Mouse (Mus musculus) layer of hippocampus, adult 9-11 months (tissue): ENCODE data around the gene Xylt1.

Experiments used
- DNase-seq: peaks from one replicate; pipeline ENCODE4 v3.0.0; 2022

The Xylt1 gene

DNA sequence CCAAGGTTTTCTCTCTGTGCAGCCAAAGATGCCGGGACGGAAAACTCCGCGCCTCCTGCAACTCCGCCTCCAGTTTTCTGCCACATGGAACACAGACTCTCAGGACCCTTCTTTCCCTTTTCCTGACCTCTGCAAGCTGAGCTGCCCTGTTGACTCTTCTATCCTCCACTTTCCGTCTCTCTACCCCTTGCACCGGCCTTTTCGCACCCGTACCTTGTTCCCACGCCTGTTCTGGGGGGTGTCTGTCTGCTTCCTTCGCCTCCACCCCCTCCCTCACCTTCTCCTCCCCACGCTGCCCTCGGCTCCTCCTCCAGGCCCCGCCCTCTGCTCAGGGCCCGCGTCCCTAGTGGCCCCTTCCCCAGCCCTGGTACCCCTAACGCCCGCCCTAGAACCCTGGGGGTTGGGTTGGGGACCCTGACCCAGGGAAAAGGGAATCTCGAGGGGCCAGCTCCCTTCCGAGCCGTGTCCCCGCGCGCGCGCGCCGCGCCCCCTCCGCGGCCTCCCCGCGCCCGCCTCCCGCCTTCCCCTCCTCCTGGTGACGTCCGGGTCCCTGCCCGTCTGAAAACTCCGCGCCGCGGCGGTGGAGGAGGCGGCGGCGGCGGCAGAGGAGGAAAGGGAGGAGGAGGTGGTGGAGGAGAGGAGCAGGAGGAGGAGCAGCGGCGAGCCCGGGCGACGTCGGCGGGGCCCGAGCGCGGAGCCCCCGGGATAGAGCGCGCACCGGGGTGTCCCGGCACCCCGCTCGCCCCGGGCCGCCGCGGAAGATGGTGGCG, at the start of gene Xylt1:
TSS of gene Xylt1 (plus strand) at position 562 of the 770 bp plus-strand sequence.
- DNase-seq, result peak; percentile 78

DNA sequence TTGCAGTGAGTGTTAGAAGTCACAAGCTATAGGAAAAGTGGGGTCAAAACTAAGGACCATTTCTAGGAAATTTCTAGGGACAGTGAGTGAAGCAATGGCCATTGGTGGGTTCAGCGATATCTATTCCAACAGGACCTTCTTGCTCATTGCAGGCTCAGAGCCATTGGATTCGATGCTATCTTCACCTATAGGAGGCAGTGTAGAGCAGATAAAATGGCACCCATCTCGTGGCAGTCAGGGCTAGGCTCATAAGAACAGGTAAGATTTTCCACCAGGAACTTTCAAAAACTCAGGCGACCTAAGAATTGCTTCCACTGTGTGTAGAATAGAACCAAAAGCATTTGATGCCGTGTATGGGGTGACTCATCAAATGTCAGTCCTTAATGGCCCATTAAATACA, 46.8 kb upstream of the Xylt1 start:
- no peak for DNase-seq

DNA sequence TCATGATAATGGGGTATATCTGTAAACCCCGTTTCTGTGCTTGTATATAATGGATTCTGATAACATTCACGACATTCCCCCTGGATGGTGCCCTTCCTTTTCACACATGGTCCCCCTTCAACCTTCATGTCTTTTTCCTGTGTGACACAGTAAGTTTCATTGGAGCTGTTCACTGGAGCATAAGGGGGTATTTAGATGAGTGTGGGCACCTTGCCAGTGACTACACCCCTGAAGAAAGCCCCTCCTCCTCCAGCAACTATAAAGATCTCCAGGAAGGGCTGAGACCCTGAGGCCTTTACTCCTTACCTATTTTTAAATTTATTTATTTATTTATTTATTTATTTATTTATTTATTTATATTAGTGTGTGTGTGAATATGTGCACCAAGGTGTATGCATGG, 24.5 kb upstream of the Xylt1 start:
- no peak for DNase-seq

DNA sequence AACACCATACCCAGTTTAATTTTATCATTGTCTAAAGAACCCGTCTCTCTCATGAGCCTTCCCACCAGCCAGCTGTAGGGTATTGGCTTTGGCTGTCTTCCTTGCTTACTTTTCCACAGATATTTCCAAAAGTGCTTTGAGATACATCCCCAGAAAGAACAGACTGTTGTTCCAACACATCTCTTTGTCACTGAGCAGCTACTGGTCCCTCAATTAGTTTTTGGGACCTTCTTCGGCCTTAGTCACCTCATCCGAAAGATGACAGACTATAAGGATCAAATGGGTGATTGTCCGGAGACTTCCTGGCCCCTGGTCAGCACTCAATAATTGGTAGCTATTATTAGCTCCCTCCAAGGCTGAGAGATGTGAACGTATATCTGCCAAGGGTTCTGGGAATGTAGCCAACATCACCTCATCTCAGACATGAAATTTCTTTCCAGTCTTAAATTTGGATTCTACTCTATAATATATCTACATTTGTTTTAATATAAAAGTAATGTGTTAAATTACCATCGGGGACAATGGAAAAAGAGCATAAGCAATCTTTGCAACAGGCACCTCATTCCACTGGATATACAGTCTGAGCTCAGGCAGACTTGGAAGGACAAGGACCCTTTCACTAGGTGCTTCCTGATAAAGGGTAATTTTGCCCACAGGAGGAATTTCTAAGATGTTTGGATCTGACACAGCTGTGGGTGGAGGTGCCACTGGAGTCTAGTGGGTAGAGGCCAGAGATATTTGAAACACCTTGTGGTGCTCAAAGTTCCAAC, 23.2 kb upstream of the Xylt1 start:
- DNase-seq, result peak; percentile 19

DNA sequence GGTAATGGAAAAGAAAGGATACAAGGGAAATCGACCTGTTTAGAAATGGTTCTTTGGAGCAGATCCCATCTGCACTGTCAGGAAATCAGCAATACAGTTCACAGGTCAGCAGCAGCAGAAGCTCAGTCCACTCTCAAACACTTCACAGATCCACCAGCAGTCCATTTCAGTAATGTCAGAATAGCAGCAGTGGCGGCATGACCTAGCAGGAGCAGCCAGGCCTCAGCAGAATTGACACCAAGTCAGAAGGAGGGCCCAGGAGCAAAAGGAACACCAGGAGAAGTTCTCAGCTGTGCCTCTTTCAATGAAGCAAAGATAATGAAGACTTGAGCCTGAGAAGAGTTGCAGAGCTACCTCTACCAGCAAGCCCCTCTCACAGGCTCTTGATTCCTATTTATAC, 19.5 kb upstream of the Xylt1 start:
- no peak for DNase-seq

DNA sequence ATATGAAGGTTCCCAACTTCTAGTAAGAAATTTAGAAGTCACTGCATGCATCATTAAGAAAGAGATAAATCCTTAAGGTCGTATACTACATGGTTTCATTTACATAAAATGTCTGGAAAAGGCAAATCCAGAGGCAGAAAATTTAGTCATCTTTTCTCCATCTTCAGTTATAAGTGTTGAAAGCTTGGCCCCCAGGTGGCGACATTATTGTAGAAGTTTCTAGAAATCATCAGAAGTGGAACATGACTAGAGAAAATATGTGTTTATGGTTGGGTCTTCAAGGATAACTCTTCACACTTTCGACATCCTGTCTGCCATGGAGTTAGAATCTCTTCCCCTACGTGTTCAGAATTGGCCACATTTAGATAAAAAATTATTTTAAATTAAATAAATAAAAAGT, 18.3 kb upstream of the Xylt1 start:
- no peak for DNase-seq

DNA sequence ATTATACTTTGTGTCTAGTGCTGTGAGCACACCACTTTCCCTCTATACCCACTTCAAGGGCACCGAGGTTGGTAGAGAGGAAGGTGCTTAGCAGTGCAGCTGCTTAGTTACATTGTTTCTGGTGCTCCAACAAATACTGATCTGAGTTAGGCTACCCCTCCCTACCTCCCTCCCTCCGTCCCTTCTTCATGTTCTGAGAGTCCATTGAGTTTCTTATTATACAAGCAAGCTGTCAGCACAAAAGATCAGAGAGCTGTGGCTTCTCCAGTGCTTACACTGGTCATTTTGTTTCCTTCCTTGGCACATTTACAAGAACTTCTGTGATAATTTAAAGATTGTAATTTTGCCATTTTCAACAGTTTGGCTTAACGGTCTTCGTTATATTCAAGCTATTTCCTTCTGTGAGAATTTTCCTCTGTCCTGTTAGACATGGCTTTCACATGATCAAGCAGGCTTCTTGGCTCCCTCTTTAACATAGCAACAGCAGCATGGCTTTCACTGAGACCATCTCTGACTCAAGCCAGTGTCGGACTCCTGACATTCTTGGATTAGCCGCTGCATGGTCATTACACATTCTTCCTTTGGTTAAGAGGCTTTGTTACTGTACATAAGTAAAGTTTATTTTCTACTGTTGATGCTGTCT, 12.0 kb upstream of the Xylt1 start:
- no peak for DNase-seq

DNA sequence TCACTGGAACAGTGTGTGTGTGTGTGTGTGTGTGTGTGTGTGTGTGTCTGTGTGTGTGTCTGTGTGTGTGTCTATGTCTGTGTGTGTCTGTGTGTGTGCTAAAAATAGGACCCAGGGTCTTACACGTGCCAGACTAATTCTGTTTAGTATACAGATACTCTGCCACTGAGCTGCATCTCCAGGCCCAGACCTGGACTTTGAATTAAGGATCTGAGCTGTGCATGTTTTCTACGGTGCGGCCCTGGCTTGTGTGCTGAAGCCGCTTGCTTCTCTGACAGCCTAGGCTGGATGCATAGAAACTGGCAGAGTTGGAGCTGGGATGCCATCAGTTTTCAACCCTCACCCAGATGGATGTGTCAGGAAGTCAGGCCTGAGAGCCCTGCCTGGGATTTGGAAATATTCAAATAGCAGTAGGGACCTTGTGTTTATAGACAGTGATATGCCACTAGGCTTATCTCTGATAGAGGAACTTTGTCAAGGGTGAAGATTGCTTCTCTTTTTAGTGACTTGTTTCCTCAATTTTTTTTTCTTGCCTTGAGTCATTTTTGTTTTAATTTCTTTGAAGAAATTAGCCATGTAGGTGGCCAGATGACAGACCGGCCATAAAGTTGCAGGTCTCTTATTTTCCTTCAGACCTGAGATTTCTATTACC, 11.4 kb upstream of the Xylt1 start:
- no peak for DNase-seq

DNA sequence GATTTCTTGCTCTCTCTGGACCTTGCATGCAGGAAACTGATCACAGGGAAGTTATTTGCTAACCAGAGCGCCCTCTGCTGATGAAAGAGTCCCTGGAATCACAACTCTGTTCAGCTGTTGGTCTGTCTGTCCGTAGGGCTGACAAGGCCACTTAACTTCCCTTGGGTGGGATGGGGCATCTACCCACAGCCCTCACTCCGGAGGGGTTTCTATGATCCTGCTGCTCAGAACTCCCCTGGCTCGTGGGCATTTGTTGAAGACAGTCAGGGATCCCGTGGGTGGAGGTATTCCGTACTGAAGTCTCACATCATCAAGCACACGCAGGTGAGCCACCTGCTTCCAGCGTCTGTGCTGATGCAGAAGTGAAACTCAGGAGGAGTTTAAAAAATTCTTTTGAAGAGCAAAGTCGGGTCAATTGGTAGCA, 4.9 kb upstream of the Xylt1 start:
- peak; percentile 41 for DNase-seq

DNA sequence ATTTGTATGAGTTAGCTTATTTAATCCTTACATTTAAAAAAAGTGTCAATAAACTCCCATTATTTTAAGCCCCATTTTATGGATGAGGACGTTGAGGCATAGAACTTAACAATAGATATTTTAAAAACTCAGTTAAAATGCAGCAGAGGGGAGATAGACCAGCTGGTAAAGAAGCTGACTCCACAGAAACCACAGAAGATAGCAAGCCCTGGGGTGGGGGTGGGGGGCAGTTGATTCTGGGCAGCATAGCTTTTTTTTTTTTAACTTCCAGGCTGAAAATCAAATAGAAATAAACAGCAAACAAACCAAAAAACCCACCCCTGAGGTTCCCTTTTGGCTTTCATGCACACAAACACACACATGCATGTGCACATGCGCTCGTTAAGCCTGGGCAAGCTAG, 3.6 kb upstream of the Xylt1 start:
- DNase-seq, result no peak

DNA sequence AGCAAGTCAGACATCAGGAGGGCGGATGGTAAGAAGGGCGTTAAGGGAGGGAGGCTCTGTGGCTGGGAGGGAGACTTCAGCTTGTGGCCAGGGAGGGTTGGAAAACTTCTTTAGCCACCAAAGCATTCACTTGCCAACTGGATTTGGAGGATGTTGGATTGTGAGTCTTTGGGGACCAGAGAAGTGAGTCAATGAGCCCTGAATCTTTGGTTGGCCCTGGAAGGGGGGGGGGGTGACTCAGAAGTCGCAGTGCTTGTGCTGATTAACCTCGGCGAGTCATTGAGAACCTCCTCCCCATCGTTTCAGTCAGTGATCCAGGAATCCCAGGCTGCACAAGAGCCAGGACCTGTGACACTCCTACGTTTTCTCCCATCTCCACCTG, 752 bp upstream of the Xylt1 start:
- no peak for DNase-seq

DNA sequence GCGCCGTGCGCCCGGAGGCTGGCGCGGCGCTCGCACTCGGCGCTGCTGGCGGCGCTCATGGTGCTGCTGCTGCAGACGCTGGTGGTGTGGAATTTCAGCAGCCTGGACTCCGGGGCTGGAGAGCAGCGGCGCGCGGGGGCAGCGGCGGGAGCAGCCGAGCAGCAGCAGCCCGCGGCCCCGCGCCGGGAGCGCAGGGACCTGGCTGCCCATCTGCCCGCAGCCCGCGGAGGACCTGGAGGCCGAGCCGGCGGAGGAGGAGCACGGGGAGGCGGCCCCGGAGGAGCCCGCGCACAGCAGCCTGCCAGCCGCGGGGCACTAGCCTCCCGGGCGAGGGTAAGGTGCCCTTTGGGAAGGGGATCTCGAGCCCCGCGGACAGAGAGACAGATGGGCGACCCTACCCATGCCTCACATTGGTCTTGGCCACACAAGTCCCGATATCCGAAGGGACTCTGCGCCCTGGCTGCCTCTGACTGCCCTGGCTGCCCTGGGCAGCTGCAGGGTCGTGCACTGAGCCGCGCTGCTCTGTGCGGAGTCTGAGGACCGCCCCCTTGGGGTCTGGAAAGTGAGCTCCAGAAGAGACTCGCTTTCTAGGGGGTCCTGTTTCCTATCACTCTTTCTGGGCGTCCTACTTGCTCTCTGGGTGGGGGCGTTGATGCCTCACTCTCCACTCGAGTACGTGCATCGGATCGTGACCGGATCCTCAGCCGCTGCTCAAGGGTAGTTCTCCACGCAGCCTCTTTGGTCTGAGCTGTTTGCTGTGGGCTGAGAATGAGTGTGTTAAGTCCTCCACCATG, 606 bp downstream of the Xylt1 start:
- DNase-seq, result no peak

DNA sequence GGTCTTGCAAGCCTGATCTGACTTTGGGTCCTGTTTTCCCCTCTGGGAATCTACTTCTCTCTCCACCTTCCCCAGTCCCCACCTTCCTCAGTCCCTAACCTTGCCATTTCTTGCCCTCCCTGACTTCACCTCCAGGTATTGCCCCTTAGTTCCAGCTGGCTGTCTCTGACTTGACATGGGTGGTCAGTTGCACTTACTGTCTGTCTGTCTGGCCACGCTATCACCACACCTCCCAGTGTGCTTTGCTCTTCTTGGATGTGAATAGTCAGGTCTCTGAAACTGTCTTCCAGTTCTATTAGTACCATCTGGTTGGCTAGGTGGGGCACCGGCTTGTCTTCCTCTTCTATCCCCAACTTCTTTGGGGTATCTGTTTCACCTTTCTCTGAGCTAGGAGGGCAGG, 1.2 kb downstream of the Xylt1 start:
- DNase-seq, result no peak

DNA sequence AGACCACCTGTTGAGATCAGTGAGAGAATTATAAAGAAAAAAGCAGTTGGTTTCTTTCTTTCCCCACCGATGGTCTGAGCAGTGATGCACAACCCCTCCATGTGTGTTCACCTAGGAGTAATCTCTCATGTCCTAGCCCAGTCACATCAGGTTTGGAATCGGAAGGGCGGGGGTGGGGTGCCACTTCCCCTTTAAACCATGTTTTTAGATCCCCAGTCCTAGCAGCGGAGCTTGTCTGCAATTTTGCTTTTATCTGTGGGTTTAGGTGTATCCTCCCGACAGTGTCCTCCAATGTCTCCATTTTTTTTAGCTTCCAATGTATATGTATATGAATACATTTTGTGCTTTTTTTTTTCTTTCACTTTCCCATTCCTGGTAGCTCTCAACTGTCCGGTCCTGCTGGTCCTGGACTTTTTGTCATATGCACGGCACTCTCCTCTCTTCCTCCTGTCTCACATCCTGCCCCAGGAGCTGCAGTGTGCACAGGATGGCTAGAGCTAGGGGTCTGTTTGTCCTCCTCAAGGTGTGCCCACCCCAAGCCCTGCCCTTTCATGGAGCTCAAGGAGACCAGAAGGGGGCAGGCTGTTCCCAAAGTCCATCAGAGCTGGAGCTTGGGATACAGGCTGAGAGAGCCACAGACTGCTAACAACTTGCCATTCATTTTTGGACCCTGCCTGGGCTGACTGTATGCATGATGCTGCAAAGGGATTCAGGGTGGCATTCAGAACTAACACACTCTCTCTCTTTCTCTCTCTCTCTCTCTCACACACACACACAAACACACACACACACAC, 2.6 kb downstream of the Xylt1 start:
- DNase-seq, result peak; percentile 63

DNA sequence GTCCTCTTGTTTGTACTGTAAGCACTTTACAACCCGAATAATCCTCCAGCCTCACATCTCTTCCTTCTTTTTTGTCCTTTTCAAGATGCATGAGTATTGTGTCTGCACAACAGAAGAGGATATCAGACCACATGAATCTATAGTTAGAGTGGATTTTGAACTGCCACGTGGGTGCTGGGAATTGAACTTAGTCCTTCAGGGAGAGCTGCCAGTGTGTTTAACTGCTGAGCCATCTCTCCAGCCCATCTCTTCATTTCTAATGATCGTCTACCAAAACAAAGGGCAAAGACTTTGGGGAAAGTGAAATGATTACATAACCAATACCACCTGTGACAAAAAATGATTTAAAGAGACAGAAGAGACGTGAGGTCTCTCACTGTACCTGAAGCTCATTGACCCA, 5.6 kb downstream of the Xylt1 start:
- no peak for DNase-seq

DNA sequence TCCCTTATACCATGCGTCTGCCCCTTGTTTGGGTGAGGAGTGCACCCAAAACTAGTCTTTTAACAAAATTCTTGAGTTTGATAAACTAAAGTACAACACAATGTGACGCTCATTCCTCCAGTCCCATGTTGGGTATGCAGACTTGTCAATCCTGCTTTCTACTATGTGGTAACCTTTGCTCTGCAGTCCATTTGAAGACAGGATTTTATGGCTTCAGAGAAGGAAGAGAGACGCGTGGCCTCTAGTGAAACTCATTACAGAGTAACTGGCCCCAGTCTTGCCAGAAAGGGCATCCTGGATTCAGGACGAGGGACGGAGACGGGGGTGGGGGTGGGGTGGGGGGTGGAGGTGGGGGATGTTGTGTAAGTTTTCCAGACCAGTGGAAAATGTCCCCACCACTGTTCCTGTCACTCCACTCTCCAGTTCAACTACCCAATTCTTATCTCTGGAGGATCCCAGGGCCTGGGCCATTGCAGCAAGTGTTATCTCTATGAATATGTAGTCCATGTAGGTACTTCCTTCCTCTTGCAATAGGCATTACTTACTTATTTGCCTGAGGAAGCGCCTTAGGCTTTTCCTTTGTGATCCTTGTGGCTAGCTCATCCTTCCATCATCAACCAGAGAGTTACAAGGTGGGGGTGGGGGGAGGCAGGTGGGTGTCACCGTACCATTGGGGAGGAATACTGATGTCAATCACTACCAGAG, 7.7 kb downstream of the Xylt1 start:
- DNase-seq, result no peak

DNA sequence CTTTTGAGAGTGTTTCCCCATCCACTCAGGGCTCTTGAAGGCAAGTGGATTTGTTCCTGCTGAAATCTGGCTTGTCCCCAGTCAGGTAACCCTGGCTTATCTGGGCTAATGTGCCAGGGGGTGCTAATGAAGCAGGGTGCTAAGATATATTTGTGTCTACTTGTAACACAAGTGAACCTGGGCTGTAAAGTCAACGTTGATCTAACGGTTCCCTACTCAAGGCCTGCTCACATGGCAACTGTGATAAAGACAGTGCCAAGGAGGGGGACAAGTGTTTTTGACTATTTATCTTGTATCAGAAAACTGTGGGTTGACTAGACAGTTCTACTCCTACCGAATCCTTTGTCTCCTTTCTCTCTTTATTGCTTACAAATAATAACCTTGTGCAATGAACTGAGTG, 8.3 kb downstream of the Xylt1 start:
- no peak for DNase-seq

DNA sequence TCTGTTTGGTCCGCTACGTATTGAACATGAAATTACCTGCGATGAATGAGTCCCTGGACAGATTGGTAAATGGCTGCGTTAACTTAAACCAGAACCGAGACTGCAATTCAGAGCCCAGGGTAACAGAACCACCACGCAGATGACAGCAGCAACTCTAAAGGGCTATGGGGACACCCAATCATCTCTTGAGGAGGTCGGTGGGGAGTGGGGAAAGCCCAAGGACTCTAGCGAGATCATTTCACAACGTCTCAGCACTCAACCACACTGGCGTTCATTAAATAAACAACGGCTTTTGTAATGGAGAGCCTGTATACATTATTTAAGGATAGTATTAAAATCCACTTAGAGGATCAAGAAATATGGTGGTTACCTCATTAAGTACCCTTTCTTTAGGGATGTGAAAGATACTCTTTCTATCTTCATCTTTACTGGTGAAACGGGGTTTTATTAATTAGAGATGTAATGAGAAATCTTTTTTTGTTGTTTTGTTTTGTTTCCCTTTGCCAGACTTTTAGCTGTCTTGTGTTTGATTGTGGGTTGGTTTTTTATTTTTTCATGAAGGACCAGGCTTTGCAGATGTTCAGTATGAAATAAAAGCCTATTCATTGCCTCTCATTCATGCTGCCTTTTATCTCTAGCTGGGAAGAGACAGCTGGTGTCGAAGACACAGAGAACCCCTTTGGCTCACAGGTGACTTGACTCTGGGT, 12.2 kb downstream of the Xylt1 start:
- no peak for DNase-seq

DNA sequence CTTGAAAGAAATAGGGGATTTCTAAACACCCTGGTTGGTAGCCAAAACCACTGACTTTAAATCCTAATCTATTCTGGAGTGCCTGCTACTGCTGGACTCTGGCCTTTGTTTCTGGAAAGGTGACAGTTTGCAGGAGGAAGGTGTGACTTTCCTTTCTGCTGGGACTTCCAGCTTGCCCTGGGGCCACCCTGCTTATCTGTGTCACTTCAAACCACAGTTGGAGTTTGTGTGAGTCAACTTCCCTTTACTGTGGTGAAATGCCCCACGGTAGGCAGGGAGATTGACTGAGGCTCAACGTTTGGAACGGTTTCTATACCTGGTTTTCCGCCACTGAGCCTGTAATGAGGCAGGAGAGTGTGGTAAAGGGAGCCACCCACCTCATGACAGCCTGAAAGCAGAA, 13.2 kb downstream of the Xylt1 start:
- DNase-seq, result no peak

DNA sequence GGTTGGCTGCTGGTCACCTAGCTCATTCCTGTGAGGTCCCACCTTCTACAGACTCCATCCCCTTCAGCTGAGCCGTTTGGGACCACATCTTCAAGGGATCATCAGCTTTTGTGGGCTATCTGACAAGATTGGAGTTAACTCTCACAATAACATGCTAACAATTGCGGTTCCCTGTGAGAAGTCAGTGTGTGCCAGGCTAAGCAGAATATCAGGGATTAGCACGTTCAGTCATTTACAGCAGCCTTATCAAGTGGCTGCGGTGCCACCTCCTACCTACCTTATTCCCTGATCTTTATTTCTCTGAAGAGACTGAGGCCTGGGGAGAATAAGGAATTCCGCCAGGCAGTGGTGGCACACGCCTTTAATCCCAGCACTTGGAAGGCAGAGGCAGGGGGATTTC, 13.6 kb downstream of the Xylt1 start:
- DNase-seq, result no peak

DNA sequence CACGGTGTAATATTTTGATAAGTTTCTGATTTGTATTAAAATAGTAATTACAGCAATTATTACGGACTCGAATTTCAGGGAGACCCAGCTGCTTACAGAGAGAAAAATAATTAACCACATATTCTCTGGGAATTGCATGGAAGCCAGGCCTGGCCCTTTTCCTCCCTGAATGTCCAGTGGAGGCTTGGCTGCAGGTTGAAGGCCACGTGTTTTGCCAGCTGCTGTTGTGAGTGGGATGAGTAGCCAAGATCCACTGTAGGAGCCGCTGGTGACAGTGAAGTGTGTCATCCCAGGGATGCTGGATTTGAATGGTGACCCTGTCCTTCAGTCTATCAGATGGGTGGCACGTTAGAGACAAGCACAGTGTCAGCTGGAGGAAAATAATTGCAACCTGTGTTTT, 14.7 kb downstream of the Xylt1 start:
- no peak for DNase-seq
